Mouse (Mus musculus) left cerebral cortex, postnatal 14 days (tissue): ENCODE data around the gene Best3. TPM values are rescaled to one million over a fixed set of nuclear protein-coding genes. Genes with fewer than 3 reads are reported as not detected.

Source experiments
- DNase-seq, 2 experiments: peaks; one replicate each; pipeline ENCODE4 v3.0.0; 2021 to 2022; ENCODE audit warnings: low spot score in 2 of 2, mixed read lengths in 1 of 2
- intact Hi-C: fragments of 180-260 bp; cut with DNase I; formaldehyde crosslinking; loops from one replicate; pipeline ENCODE4 v1.15.1; 2025
- total RNA-seq, 2 experiments: library from RNA; stranded (reverse); gene quantifications; 2 replicates each; pipeline ENCODE4 v1.2.3; 2021

Best3 gene
- total RNA-seq, 2 experiments from 2014 or later: 0.20 to 0.40 TPM

DNA sequence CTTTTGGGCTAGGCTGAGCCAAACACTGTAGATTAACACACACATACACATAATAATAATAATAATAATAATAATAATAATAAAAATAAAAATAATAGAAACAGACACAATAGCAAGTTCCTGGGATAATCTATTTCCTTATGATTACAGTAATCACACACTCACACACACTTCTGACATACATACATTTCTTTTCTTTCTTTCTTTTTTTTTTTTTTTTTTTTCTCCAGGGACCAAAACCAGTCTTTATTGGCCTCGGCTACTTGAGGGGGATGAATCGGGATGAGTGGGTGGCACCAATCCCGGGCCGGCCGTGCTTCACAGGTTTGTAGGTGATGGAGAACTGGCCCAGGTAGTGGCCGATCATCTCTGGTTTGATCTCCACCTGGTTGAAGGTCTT lies 13.6 kb upstream of the Best3 start, which contains the start of gene Gm10271:
Gene Gm10271 (minus strand): TSS at position 101 of the 400 bp plus-strand sequence.
- DNase-seq: no peak
- intact Hi-C loops: no loop called here

DNA sequence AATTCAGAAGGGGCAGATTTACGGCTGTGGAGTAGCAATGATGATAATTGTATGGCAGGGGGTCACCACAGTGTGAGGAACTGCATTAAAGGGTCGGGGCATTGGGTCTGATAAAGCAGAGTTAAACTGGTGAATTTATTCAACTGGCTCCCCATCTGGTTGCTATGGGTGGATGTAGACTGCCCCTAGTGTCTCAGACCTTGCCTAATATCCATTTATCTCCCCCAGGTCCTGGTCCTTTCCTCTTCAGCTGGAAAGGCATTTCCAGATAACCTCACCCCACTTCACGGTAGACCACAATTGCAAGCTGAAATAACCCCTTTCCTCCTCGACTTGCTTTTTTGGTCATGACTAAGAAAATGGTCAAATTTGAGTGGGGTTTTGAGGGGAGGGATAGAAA lies 8.7 kb upstream of the Best3 start:
- intact Hi-C loops: no loop called here
- no peak for DNase-seq

DNA sequence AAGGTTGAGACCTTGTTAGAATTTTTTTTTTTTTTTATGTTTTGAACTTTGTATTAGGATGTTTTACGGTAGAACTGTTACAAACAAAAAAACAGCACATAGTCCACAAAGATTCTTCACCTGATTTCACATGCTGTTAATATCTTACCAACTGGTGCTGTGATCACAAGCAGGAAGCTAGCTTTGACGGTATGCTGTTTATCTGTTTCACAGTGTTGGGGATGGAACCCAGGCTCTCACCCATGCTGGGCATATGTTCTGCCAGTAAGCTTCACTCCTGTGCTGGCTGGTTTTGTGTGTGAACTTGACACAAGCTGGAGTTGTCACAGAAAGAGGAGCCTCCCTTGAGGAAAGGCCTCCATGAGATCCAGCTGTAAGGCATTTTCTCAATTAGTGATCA lies 8.3 kb upstream of the Best3 start:
- intact Hi-C loops: no loop called here
- no peak for DNase-seq

DNA sequence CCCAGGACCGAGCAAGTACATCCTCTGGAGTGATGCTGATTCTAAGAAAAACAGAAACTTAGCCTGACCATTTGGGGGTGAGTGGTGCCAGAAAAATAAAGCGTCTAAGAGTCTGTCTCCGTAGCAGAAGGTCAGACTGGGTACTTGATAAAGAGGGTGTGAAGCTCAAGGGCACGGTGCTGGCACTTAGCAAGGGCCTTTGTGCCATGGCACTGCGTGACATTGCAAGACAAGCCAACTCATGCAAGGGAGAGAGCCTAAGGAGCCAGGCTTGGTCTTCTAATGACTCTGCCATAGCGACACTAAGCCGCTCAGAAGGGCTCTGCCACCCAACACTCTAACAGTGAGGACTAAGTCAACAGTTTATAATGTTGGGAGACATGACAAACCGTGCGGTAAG lies 7.3 kb upstream of the Best3 start:
- DNase-seq: no peak
- intact Hi-C loops: no loop called here

DNA sequence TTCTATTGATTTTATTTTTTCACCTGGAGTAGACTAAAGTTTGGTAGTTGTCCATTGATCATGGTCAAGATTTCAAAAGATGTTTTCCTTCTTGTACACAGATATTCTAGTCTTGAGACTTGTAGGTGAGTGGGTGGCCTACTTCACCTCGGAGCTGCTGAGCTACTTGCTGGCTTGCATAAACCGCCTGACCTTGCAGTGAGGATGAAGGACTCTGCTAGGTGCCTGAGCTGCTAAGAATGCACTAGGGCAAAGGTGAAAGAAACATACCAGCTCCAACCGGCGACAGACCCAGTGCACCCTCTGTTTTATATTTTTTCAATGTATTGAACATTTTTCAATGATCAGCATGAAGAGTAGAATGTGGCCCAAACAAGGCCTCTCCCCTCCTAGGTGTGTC lies 5.8 kb upstream of the Best3 start:
- no peak for DNase-seq
- intact Hi-C loops: no loop called here

DNA sequence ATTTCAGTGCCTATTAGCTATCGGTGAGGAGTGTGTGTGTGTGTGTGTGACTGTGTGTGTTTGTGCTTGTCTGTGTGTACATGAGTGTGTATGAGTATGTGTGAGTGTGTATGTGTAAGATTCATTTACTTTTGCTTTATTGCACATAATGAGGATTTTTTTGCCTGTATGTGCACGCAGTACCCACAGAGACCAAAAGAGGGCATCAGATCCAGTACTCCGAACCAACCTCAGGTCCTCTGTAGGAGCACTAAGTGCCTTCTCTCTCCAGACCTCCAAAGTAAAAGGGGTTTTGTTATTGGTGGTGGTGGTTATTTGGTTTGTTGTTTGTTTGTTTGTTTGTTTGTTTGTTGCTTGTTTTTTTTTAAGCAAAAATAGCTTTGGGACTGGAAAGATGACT lies 5.2 kb upstream of the Best3 start:
- intact Hi-C loops: no loop called here
- no peak for DNase-seq

DNA sequence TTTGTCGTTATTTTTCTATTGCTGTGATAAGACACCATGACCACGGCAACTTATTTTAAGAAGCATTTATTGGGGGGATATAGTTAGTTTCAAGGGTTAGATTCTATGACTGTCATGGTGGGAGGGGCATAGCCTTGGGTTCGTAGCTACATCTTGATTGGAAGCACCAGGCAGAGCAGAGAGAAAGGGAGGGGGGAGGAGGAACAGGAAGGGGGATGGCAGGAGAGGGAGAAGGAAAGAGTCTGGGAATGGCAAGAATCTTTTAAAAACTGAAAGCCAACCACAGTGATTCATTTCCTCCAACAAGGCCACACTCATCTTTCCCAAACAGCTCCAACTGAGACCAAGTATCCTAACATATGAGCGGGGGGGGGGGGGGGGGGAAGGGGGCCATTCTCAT lies 3.6 kb upstream of the Best3 start:
- intact Hi-C loops: no loop called here
- no peak for DNase-seq

DNA sequence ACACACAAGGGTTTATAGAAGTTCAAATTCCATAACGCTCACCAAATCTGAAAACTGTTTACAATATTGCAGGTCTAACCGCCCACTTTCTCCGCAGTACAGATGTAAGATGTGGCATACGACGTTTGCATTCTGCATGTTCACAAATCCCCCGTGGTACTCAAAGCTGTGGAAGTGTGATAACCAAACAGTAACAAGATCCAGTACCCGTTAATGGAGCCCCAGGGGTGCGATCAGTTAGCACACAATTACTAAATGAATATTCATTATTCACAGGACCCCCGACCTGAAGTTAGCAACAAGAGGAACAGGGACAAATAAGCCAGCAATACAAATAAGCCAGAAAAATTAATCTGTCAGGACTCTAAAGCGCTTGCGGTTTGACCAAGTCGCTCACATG lies 1.3 kb upstream of the Best3 start:
- intact Hi-C loops: no loop called here
- no peak for DNase-seq

DNA sequence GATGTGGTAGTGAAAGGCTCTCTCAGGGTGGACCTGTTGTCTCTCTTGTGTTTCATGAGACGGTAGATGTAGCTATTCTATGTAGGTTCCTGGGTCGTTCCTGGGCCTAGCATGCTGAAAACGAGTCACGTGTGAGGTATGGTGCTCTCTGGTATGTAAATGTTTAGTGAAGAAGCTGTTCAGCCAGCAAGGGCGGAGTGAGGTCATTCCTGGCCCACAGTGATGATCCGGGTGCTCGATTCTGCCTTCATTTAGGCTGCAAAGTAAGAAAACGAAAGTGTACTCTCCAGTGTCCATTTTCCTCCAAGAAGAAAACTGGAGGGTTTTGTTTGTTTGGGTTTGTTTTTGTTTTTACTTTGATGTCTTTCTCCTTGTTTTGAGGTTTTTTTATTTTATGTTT lies 7.9 kb downstream of the Best3 start:
- DNase-seq: no peak
- intact Hi-C loops: no loop called here

DNA sequence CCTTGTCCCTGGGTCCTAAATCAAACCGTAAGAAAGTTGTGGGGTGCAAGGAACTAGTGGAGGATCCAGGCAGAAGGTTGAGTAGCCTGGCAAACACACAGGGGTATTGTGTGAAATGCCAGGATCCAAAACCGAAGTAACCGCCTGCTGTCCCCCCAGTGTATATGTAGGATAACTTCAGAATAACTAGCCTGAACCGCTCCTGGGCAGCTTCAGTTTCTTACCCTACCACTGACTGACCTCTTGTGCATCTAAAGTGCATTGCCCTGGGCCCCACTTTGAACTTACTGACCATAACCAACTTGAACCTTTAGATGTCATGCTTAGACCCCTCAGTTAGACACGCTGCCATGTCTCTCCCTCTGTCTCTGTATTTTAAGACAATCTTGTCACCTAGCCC lies 9.0 kb downstream of the Best3 start:
- intact Hi-C loops: no loop called here
- no peak for DNase-seq

DNA sequence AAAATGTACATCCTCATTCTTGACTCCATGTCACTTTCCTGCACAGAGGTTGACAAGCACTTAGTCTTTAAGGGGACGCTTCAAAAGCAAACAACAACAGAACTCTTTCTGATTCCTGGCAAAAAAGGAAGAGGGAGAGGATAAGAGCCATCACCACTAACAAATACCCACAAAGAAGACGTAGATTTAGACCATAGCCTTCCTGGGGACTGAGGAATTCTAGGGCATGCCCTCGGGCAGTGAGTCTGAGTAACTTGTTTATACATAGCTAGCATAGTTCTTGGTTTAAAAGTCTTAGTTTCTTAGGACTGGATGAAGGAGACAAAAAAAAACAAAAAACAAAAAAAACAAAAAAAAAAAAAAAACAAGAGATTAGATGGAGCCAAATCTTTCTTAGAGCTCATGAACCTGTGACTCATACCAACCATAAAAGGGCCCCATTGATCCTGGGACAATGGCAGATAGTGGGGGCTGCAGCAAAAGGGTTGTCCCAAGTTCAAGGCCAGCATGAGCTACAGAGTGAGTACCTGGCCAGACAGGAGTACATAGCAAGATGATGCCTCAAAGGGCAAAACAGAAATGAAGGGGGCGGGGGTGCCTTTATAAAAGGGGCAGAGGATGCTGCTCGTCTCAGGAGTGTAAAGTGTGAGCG lies 9.6 kb downstream of the Best3 start:
- intact Hi-C loops: no loop called here
- DNase-seq: no peak

DNA sequence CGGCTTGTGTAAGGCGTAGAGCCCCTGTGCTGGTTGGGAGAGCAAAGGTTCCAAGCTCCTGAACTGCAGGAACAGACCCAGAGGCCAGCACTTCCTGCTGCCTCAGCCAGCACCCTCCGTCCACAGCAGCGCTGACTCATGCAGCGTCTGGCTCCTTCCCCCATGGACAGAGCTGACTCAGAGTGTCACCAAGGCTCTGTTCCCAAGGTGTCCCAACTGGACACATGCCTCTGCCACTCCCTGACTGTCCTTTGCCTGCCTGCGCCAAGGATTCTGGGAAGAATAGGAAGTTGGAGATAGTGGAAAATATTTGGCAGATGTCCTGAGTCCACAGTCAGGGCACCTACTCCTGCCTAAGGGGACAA lies 10.1 kb downstream of the Best3 start:
- intact Hi-C loops: no loop called here
- no peak for DNase-seq

DNA sequence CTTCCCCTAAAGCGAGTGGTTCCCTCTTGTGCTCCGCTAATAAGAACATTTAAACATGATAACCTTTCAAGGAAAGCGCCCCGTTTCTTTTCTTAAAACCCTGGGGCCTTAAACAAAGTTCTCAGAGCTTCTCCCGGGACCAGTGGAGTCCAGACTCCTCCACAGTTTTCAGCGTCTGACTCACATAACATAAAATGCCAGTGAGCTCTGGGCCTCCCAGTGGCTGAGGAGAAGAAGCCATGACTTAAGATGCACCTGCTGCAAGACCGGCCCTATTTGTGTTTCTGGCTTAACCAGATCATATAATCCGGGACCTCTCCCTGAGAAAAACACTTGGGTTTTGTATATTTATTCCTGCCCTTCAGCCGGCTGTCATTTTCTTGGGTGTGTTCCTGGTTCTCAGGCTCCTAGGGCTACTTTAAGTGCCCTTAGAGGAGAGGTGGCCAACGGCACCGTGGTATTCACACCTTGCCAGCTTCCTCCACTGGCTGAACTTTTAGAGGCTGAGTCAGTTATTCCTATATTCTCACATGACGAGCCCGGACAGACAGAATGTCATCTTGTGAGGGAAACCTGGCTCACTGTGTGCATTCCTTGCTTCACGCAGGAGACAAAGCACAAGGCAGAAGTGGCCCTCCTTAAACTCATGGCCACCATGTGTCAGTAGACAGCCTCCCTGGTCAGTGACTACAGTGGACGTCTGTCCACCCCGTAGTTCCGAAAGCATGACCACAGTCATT lies 12.8 kb downstream of the Best3 start:
- intact Hi-C loops: no loop called here
- no peak for DNase-seq

DNA sequence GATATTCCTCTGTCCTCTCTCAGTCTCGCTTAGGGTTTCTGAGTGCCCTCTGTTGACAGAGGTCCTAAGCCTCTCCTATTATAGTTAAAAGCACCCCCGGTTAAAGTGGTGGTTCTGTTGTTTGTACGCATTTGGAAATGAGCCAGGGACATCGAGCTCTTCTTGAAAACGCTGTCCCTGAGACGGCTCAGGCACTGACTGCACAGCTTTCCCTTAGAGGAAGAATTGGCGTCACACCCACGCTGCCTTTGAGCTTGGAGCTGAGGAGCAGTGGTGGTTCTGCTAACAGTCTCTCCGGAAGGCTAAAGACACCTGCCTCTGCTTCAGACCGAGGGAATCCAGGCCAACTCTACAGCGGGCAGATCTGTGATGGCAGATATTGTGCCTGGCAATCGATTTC lies 14.9 kb downstream of the Best3 start:
- DNase-seq: peak; percentile 28 to 29
- intact Hi-C loops: no loop called here

DNA sequence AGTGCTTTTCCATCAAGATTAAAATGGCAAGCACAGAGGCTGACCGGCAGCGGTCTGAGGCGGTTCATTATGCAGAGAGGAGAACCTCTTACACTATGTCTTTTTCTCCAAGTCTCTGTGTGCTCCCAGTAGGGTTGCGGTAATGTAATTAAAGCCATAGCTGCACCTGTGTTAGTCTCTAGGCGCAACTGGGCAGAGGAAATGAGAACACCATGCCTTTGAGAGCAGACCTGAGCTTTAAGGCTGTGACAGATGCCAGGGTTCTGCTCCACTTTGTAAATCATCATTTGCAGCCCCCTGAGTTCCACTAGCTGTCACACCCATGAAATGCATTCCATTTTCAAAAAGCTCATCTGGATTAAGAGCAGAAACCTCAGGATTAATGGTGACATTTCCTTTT lies 18.6 kb downstream of the Best3 start:
- DNase-seq: no peak
- intact Hi-C loops: no loop called here

DNA sequence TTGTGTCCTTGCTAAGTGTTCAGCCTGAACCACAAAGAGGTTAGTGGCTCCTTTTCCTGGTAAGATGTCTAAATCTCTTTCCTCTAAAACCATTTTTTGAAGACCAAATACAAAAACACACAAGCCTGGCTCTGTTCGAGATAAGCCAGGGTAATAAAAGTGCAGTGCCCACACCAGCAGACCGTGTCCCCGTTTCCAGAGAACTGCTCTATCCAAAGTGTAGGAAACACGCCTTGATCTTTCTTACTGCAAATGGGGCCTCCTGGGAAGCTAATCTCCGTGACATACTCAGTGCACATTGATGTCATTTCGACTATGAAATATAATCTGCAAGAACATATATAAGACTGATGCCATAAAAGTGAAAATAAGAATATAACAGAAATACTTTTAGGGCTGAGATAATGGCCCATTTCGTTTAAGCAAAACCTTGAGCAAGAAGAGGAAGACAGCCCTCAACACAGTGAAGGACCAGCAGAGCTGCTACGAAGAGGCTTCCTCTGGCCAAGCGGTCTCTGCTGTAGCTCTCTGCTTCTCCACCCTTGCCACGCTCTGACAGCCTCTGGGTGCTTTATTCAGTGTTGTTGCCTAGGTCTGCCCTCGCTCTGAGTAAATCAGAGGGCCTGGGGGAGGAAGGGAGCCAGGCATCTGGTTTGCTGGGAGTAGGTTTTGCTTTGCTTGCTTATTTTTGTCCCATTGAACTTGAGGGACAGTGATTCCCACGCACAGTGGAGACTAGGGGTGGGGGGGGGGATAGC lies 19.8 kb downstream of the Best3 start:
- intact Hi-C loops: no loop called here
- DNase-seq: no peak

DNA sequence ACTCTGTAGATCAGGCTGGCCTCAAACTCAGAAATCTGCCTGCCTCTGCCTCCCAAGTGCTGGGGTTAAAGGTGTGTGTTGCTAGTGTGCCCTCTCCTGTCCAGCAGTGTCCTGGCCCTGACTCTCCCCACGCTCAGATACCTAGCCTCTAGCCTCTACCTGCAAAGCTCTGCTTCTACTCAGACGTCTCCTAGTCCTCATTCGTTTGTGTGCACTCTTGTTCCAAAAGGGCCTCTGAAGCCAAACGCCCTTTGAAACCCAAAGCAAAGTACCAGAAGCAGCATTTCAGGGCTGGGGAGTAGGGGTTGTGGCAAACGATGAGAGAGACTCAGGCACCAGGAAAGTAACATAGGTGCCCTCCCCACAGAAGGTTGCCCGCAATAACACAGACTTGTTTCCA lies 23.6 kb downstream of the Best3 start:
- no peak for DNase-seq
- intact Hi-C loops: loop anchor here (5.0 kb wide), 1 partner anchor 52 kb away; no protein-coding TSS in a partner anchor

DNA sequence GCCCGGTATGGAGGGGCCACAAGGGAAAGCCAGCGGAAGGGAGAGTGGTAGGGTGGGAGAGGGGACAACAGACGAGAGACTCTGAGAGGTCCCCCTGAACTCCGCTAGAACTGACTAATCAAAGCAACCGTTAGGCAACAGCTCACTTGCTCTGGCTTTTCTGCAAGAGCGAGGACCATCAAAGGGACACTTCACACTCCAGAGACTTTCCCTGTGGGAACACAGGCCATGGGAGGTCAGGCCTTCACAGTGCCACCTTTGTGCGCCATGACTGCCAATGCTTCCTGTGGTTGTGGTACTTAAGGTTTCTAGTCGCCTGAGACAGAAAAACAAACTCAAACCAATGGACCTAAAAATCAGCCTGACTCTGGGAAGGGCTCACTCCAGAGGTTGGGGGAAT lies 24.9 kb downstream of the Best3 start:
- intact Hi-C loops: loop anchor here (5.0 kb wide), 1 partner anchor 54 kb away; no protein-coding TSS in a partner anchor
- DNase-seq: no peak

DNA sequence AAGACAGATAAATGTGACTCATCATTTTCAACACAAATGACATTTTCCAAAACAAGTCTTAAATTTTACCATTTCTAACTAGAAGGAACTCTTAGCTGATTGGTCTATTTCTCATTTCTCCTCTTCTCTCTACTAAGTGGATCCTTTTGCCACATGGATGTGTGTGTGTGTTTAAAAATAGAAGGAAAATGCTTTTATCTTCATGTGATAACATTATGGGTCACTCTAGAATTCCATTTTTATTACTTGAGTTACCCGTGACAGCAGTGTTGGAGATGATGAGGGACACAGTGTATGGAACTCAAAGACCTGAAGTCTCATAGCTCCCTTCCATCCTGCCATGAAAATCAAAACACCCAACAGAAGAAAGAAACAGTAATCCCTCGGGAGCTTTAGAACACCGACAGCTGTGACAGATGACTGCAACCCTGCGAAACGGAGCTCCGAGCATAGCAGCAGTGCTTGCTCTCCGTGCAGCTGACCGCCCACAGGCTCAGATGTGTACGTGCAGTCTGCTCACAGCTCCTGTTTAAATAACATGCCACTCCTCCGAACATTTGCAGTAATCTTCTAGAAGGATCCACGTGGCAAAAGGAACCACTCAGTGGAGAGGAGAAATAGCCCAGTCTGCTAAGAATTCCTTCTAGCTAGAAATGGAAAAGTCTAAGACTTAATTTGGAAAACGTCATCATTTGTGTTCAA lies 27.7 kb downstream of the Best3 start:
- intact Hi-C loops: loop anchor here (5.0 kb wide), 1 partner anchor 57 kb away; no protein-coding TSS in a partner anchor
- peak; percentile 55 to 83 for DNase-seq

DNA sequence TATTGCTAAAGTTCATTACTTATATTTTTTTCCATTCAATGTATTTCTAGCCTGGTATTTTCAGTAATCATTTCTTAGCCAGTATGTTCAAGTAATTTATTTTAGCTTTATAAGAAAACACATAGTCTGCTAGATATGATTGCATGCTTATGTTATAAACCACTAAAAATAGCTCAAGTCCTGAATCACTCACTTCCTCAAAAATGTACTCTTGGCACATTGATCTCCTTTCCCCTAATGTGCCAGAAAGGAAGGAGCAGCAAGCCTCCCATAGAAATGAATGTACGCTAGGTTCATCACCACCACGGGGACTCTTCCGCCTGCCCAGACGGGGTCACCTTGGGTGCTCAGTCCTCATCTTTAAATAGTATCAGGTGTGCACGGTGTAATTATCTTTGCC lies 28.5 kb downstream of the Best3 start:
- intact Hi-C loops: loop anchor here (5.0 kb wide), 1 partner anchor 57 kb away; no protein-coding TSS in a partner anchor
- DNase-seq: no peak
